Mouse (Mus musculus): ENCODE measurements around the gene Alyref.
A peak's percentile ranks its signal among the peaks of the same experiment; 100 is the strongest.
"Not testable (repeated sequence)": the region's sequence is repeated elsewhere in the genome, so short reads cannot be mapped to it uniquely, and the experiment has no call there.

The Alyref gene

DNA sequence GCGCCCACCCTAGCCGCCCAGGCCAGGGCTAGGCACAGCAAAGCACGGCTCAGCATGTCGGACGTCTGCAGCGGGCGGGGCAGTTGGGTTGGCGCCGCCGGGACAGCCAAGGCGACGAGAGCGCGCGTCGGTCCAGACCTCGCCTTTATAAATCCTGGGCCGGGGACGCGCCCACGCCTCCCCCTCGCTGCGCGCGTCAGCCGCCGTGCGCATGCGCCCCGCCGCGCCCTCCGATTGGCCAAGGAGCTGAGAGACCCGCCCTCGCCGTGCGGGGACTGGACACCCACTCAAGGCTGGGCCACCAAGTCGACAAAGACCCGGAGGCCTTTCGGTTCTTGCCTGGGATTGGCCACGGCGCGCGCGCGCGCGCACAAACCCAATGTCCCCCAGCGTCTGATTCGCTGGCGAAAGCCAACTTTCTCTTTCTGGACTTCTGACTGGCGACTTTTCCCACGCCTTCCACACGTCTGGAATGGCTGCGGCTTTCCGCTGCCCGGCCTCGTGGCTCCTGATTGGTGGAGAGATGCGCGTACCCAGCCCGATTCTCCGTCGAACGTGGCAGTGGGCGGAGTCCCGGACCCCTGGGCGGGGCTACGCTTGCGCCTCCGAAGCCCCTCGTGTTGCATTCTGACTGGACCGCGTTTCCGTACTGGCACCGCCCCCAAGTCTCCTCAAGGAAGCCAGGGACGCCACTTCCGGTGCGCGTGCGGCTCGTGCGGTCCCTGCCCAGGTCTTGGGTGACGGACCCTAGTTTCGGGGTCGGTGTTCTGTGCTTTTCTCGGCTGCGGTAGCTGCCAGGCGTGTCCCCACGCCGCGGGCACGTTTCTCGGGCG, 25.2 kb downstream of the Alyref start, which contains the start of gene P4hb:
Gene P4hb (minus strand): TSS at position 502 of the 833 bp plus-strand sequence.
- peak; percentile 99 for DNase-seq

GRCm38 (mm10) chr11:120572417-120572751, 25.8 kb downstream of the Alyref start:
- DNase-seq: no peak

DNA sequence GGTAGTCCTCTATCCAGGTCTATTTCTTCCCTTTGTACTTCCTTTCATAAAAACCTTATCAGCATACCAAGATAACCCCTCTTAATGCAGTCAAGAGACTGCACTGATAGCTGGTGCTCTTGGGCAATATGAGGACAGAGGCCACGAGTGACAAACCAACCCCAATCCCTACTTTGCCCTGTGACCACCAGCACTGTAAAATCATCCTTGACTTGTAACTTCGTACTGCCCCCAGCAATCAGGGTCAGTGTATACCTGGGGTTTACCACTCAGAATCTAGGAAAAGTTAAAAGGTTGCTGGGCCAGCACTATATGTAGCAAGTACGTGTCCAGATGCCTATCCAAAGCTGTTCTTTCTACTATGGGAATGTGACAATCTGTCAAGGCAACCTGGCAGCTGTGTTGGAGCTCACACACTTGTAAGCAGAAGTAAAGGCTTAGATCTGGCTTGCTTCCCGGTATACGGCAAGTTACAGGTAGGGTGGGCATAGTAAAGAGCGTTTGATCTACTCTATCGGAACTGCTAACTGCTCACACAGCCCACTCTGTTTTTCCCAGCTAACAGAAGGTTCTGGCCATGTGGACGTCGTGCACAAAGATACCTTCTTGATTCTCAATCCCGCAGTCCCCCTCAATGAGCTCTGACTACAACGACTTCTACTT, 26.3 kb downstream of the Alyref start:
- no peak for DNase-seq

DNA sequence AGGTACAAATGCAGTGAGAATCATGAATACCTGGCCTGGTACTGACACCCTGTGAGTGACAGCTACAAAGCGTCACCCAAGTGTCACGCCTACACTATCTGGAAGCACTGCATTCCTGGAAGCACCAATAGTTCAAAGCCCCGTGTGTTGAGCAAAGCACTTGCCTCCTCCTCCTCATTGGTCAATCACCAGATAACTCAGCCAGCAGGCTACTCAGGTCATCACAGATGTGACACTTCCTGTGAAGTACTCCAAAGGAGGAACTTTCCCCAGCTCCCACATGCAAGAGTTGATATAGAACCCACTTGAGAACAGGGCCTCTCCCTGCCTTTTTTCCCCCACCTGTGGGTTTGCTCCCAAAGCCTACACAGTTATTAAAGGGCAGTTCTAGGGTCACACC, 27.0 kb downstream of the Alyref start:
- DNase-seq: peak; percentile 46

GRCm38 (mm10) chr11:120568324-120568723, 29.8 kb downstream of the Alyref start:
- DNase-seq: no peak

DNA sequence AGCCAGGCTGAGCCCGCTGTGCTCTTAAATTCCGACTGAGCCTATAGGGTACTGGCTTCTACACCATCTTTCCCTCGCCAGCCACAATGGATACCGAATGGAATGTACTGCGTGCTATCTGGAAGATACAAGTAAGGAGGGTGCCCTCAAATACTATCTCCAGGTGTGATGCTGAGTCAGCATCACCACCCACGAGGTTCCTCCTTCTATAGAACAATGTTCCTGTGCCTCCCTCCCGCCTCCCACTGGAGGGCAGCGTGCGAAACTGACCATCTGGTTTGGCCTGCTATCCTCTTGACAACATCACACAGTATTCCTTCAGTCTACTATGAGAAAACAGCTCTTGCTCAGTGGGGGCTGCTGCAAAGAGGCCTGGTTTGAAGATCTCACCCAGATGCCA, 33.1 kb downstream of the Alyref start:
- no peak for DNase-seq

GRCm38 (mm10) chr11:120562949-120563348, 35.2 kb downstream of the Alyref start:
- DNase-seq: no peak

GRCm38 (mm10) chr11:120560952-120561728, 37.0 kb downstream of the Alyref start:
- DNase-seq: no peak

- not testable (repeated sequence) for DNase-seq
Measured at GRCm38 (mm10) chr11:120558843-120559242, 39.3 kb downstream of the Alyref start.

DNA sequence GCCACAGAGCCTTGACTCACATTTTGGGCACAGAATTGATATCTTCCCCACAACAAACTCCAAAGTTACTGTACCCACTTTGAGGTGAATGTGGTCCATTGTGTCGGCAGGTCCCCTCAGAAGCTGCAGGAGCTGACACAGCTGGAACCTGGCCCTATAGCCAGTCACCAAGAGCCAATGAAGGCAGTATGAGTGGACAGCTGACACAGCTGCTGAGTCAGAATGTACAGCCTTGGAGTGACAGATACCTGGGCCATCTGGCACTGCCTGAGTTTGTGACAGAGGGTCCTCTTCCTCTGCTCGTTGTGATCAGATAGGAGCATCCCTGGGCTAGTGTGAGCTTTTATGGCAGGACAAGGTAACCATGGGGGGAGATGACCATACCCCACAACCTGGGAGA, 42.9 kb downstream of the Alyref start:
- DNase-seq: no peak

DNA sequence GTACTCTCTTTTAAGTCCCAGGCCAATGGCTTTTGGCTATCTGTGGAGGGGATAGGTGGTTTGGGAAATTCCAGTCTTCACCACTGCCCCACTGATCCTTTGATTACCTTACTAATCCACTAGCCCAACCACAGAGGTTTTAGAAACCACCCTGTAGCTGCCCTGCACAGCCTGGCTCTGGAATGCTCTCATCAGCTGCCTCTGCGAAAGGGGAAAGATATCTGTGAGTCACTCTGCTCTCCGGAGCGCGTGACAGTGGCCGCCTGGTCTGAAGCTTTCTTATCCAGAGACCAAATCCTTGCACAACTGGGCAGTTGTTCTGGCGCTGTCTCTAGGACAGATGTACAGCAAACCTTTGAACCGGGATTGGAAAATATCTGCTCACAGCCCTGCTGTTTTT, 43.3 kb downstream of the Alyref start:
- no peak for DNase-seq

- DNase-seq: no peak
Measured at GRCm38 (mm10) chr11:120552736-120553135, 45.4 kb downstream of the Alyref start.

- DNase-seq: no peak
Measured at GRCm38 (mm10) chr11:120550810-120551440, 47.2 kb downstream of the Alyref start, which contains the start of gene Ppp1r27. TSS of gene Ppp1r27 (minus strand) at chr11:120551132.

DNA sequence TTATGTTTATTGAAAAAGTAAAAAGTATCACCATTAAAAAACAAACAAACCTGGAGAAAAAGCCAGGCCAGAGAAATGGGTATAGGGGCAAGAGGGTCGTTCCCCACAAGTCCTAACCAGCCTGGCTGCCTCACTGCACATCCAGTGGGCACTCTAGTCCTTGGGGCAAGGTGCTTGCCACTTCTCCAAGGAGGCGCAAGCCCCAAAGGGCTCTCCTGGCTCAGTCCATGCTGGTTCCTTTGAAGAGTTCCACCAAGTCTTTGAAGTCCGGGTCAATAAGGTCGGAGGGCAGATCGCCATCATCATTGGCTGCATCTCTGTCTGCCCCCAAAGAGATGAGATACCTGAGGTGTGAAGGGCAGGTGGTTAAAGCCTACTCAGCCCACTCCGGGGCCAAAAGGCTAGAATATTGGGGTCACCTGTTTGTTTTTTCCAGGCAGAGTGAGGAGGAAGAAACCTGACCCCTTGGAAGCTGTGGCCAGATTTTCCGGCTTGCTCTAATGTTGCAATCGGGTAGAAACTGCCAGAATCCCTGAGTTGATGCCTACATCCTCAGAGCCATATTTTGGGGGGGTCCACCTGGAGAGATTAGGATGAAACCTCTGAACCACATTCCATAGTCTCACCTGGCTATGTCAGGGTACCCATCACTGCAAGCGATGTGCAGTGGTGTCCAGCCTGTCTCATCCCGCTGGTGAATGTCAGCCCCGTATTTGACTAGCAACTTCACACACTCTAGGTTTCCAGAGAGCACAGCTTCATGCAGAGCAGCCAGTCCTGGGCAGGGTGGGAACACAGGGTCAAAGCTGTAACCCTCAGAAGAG, 48.0 kb downstream of the Alyref start:
- no peak for DNase-seq

- DNase-seq: peak; percentile 94
Measured at GRCm38 (mm10) chr11:120549168-120549945, 48.8 kb downstream of the Alyref start, which contains the start of gene Mcrip1. TSS of gene Mcrip1 (minus strand) at chr11:120549727.

- DNase-seq: no peak
Measured at GRCm38 (mm10) chr11:120548786-120549167, 49.4 kb downstream of the Alyref start.

GRCm38 (mm10) chr11:120548214-120548613, 50.0 kb downstream of the Alyref start:
- no peak for DNase-seq

- DNase-seq: no peak
Measured at GRCm38 (mm10) chr11:120547469-120547868, 50.7 kb downstream of the Alyref start.

DNA sequence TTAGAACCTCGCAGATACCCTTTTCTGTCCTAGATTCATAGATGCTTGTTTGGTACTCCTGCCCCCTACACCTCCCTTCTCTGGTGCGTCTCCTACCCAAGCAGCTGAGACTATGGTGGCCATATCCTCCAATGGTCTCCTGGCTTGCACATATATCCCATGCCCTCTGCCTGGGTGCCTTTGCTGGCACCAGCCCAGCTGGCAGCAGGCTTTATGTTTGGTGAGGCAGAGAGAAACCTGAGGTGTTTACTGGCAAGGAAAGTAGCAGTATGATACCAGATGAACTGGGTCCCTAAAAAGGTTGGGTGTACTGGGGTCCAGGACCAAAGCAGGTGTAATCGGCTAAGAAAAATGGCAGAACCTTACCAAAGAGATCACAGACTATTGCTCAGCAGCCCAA, 52.2 kb downstream of the Alyref start:
- DNase-seq: no peak

DNA sequence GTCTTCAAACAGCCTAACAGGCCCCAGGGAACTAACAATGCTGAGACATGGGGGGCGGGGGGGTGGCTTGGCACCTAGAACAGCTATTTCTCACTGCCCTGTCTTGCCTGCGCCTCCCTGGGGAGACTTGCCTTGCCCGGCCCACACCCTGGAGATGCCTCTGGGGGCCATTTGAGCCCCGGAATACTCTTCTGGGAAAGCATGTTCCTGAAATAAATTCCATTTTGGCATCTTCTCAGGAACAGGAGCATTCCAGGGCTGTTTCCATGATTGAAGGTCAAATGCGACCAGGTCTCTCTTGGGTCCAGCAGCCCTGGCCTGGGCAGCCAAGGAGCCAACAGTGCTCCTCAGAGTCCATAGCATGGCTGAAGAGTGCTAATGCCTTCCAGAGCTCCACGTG, 55.8 kb downstream of the Alyref start:
- DNase-seq: no peak

Data from liver (tissue).